Mouse (Mus musculus): ENCODE measurements at regions not wholly inside any gene's neighbourhood (a gene's known extent, or its start where the extent isn't known, plus 50 kb on each side); places are given as distances from the start of the nearest gene placed in this dataset.

- DNase-seq: no peak
These were observed 88.5 kb downstream of the E330014E10Rik start for GRCm38 (mm10) chr5:95864252-95864651.

GRCm38 (mm10) chr5:95864725-95865492, 89.1 kb downstream of the E330014E10Rik start:
- no peak for DNase-seq

GRCm38 (mm10) chr5:95865516-95865915, 89.7 kb downstream of the E330014E10Rik start:
- no peak for DNase-seq

GRCm38 (mm10) chr5:95866848-95867495, 89.8 kb upstream of the Cxcl13 start:
- no peak for DNase-seq

GRCm38 (mm10) chr5:95870336-95870845, 86.4 kb upstream of the Cxcl13 start:
- no peak for DNase-seq

GRCm38 (mm10) chr5:95874969-95875368, 81.8 kb upstream of the Cxcl13 start:
- DNase-seq: no peak

- DNase-seq: peak; percentile 6 to 8
These were observed 75.8 kb upstream of the Cxcl13 start for GRCm38 (mm10) chr5:95880914-95881313.
